Mouse (Mus musculus) MEL (cell line): Measurements from ENCODE around the gene Fmnl1. TPM values are rescaled to one million over a fixed set of nuclear protein-coding genes. Genes with fewer than 3 reads are reported as not detected.

Experiments used
- DNase-seq: peaks from one replicate; pipeline ENCODE4 v3.0.0; 2011; ENCODE audit warnings: low read depth, low spot score
- H3K27ac ChIP-seq: 2 replicates; pipeline ENCODE4 v1.5.1; 2012; ENCODE audit warnings: low read depth, mild to moderate bottlenecking, control low read depth, low read length, moderate library complexity; ENCODE audit not compliant: control insufficient read depth
- H3K27me3 ChIP-seq, 2 experiments: fragments of 150-350 bp in 1 of 2; sonication (generic) in 1 of 2; 2 replicates each; pipeline ENCODE4 v1.6.1; 2012; ENCODE audit warnings: low read length in 2 of 2, mild to moderate bottlenecking in 2 of 2, improper control_type of control experiment in 1 of 2, moderate library complexity in 1 of 2; ENCODE audit not compliant: insufficient read depth in 2 of 2, control insufficient read depth in 1 of 2
- H3K36me3 ChIP-seq, 2 experiments: 2 replicates each; pipeline ENCODE4 v1.6.1; 2012 to 2014; ENCODE audit warnings: low read length in 2 of 2, improper control_type of control experiment in 1 of 2, inconsistent platforms in 1 of 2, mild to moderate bottlenecking in 1 of 2; ENCODE audit not compliant: insufficient read depth in 2 of 2, control insufficient read depth in 1 of 2
- H3K4me1 ChIP-seq, 2 experiments: fragments of 150-350 bp in 1 of 2; sonication (generic) in 1 of 2; 2 replicates each; pipeline ENCODE4 v1.6.1; 2012; ENCODE audit warnings: low read length in 2 of 2, improper control_type of control experiment in 1 of 2, mild to moderate bottlenecking in 1 of 2; ENCODE audit not compliant: insufficient read depth in 2 of 2, control insufficient read depth in 1 of 2
- H3K4me3 ChIP-seq, 2 experiments: fragments of 150-350 bp in 1 of 2; sonication (generic) in 1 of 2; 2 replicates each; pipeline ENCODE4 v1.5.1; 2012; ENCODE audit warnings: low read depth in 2 of 2, low read length in 2 of 2, mild to moderate bottlenecking in 2 of 2, moderate library complexity in 2 of 2, control low read depth in 1 of 2, improper control_type of control experiment in 1 of 2; ENCODE audit not compliant: control insufficient read depth in 1 of 2, insufficient read depth in 1 of 2
- H3K79me2 ChIP-seq: 2 replicates; pipeline ENCODE4 v1.6.1; 2012; ENCODE audit warnings: mild to moderate bottlenecking, low read length, moderate library complexity; ENCODE audit not compliant: control insufficient read depth, poor library complexity, insufficient read depth
- H3K9ac ChIP-seq: 2 replicates; pipeline ENCODE4 v1.6.1; 2012; ENCODE audit warnings: low read depth, mild to moderate bottlenecking, control low read depth, low read length, moderate library complexity; ENCODE audit not compliant: control insufficient read depth, poor library complexity, severe bottlenecking
- H3K9me3 ChIP-seq: fragments of 150-350 bp; sonication (generic); replicated peaks from 2 replicates; pipeline ENCODE4 v1.6.1; 2012; ENCODE audit warnings: mild to moderate bottlenecking, low read length, improper control_type of control experiment, moderate library complexity; ENCODE audit not compliant: insufficient read depth
- BHLHE40 ChIP-seq: IDR thresholded peaks from 2 replicates; pipeline ENCODE4 v1.6.1; 2012; ENCODE audit warnings: low read depth, mild to moderate bottlenecking, inconsistent platforms, low read length, improper control_type of control experiment, borderline replicate concordance
- CHD2 ChIP-seq: IDR thresholded peaks from 2 replicates; pipeline ENCODE4 v1.6.1; 2011; ENCODE audit warnings: low read length, improper control_type of control experiment
- E2F4 ChIP-seq: IDR thresholded peaks from 2 replicates; pipeline ENCODE4 v1.6.1; 2011; ENCODE audit warnings: low read depth, low read length, improper control_type of control experiment, borderline replicate concordance
- EP300 ChIP-seq, 2 experiments: IDR thresholded peaks; 2 replicates each; pipeline ENCODE4 v1.6.1; 2011; ENCODE audit warnings: improper control_type of control experiment in 2 of 2, low read length in 2 of 2, low read depth in 1 of 2, mild to moderate bottlenecking in 1 of 2
- ETS1 ChIP-seq: IDR thresholded peaks from 2 replicates; pipeline ENCODE4 v1.6.1; 2012; ENCODE audit warnings: low read depth, mild to moderate bottlenecking, inconsistent platforms, low read length, improper control_type of control experiment, moderate library complexity
- HCFC1 ChIP-seq: IDR thresholded peaks from 2 replicates; pipeline ENCODE4 v1.6.1; 2012; ENCODE audit warnings: low read depth, mild to moderate bottlenecking, inconsistent platforms, low read length, improper control_type of control experiment, moderate library complexity
- JUND ChIP-seq: IDR thresholded peaks from 2 replicates; pipeline ENCODE4 v1.6.1; 2011; ENCODE audit warnings: low read depth, mild to moderate bottlenecking, improper control_type of control experiment, low read length
- MAX ChIP-seq: IDR thresholded peaks from 2 replicates; pipeline ENCODE4 v1.6.1; 2011; ENCODE audit warnings: low read length, improper control_type of control experiment
- MAZ ChIP-seq: IDR thresholded peaks from 2 replicates; pipeline ENCODE4 v1.6.1; 2012; ENCODE audit warnings: low read depth, mild to moderate bottlenecking, inconsistent platforms, low read length, improper control_type of control experiment
- MEF2A ChIP-seq: IDR thresholded peaks from 2 replicates; pipeline ENCODE4 v1.6.1; 2014; ENCODE audit warnings: low read depth, mild to moderate bottlenecking, inconsistent platforms, low read length, improper control_type of control experiment; ENCODE audit not compliant: poor library complexity, insufficient replicate concordance, severe bottlenecking; ENCODE audit errors: extremely low read depth
- MXI1 ChIP-seq: IDR thresholded peaks from 2 replicates; pipeline ENCODE4 v1.6.1; 2011; ENCODE audit warnings: mild to moderate bottlenecking, low read depth, low read length, improper control_type of control experiment
- MYB ChIP-seq: IDR thresholded peaks from 2 replicates; pipeline ENCODE4 v1.6.1; 2011; ENCODE audit warnings: mild to moderate bottlenecking, low read depth, low read length, improper control_type of control experiment
- NRF1 ChIP-seq: IDR thresholded peaks from 2 replicates; pipeline ENCODE4 v1.6.1; 2014; ENCODE audit warnings: low read depth, mild to moderate bottlenecking, inconsistent platforms, low read length, improper control_type of control experiment, moderate library complexity; ENCODE audit not compliant: poor library complexity, insufficient read depth, severe bottlenecking
- POLR2A ChIP-seq, 2 experiments: IDR thresholded peaks; 2 replicates each; pipeline ENCODE4 v1.6.1; 2011 to 2012; ENCODE audit warnings: low read length in 2 of 2, mild to moderate bottlenecking in 2 of 2, control low read depth in 1 of 2, improper control_type of control experiment in 1 of 2, low read depth in 1 of 2, moderate library complexity in 1 of 2; ENCODE audit not compliant: control insufficient read depth in 1 of 2, insufficient read depth in 1 of 2, poor library complexity in 1 of 2
- POLR2AphosphoS2 ChIP-seq: IDR thresholded peaks from 2 replicates; pipeline ENCODE4 v1.6.1; 2011; ENCODE audit warnings: low read length, improper control_type of control experiment
- RCOR1 ChIP-seq: IDR thresholded peaks from 2 replicates; pipeline ENCODE4 v1.6.1; 2012; ENCODE audit warnings: low read depth, mild to moderate bottlenecking, inconsistent platforms, low read length, improper control_type of control experiment
- SIN3A ChIP-seq: IDR thresholded peaks from 2 replicates; pipeline ENCODE4 v1.6.1; 2012; ENCODE audit warnings: low read length, improper control_type of control experiment, inconsistent platforms
- SMC3 ChIP-seq: IDR thresholded peaks from 2 replicates; pipeline ENCODE4 v1.6.1; 2011; ENCODE audit warnings: low read depth, low read length, improper control_type of control experiment
- TAL1 ChIP-seq: IDR thresholded peaks from 2 replicates; pipeline ENCODE4 v1.6.1; 2012; ENCODE audit warnings: mild to moderate bottlenecking, inconsistent platforms, low read length, moderate library complexity, mixed read lengths
- TBP ChIP-seq: IDR thresholded peaks from 2 replicates; pipeline ENCODE4 v1.8.0; 2011; ENCODE audit warnings: low read depth, low read length, improper control_type of control experiment
- USF2 ChIP-seq, 2 experiments: IDR thresholded peaks; 2 replicates each; pipeline ENCODE4 v1.6.1; 2011 to 2012; ENCODE audit warnings: improper control_type of control experiment in 2 of 2, low read length in 2 of 2, borderline replicate concordance in 1 of 2, inconsistent platforms in 1 of 2, low read depth in 1 of 2, mild to moderate bottlenecking in 1 of 2; ENCODE audit not compliant: insufficient read depth in 1 of 2
- ZC3H11A ChIP-seq: IDR thresholded peaks from 2 replicates; pipeline ENCODE4 v1.6.1; 2012; ENCODE audit warnings: low read depth, mild to moderate bottlenecking, inconsistent platforms, low read length, improper control_type of control experiment
- ZKSCAN1 ChIP-seq: IDR thresholded peaks from 2 replicates; pipeline ENCODE4 v1.6.1; 2012; ENCODE audit warnings: low read depth, mild to moderate bottlenecking, inconsistent platforms, low read length, improper control_type of control experiment, moderate library complexity
- ZNF384 ChIP-seq: IDR thresholded peaks from 2 replicates; pipeline ENCODE4 v1.6.1; 2012; ENCODE audit warnings: low read depth, mild to moderate bottlenecking, inconsistent platforms, low read length, improper control_type of control experiment
- polyA plus RNA-seq, 2 experiments: library from polyadenylated mRNA; stranded (reverse) in 1 of 2; unstranded in 1 of 2; fragments of >175 nt in 1 of 2; fragments of >200 nt in 1 of 2; gene quantifications; 2 replicates each; pipeline versions ENCODE4 v1.2.1 to v1.2.4; 2012; ENCODE audit warnings: low replicate concordance in 2 of 2, low read depth in 1 of 2; ENCODE audit not compliant: insufficient read length in 2 of 2, insufficient read depth in 1 of 2, missing spikeins in 1 of 2
- total RNA-seq: library from RNA; depleted of rRNA; stranded (reverse); fragments of 300-350 nt; gene quantifications from 2 replicates; pipeline ENCODE4 v1.2.3, GENCODE M21; 2012

Fmnl1 gene
- total and polyA plus RNA-seq, 3 experiments = 1.7 to 17.2 TPM; not detected in 1

GRCm38 (mm10) chr11:103198911-103199803 lies 28.2 kb downstream of the Fmnl1 start:
- H3K9me3 ChIP-seq = no peaks in the 10 kb centered on the region
- H3K27me3 ChIP-seq = no peaks in the 10 kb centered on the region; a peak in 1 of 4 replicates
- H3K79me2 ChIP-seq = no peaks in the 10 kb centered on the region
- H3K36me3 ChIP-seq = no peaks in the 10 kb centered on the region
- no peak overlapping the region for H3K9ac ChIP-seq
- no peak overlapping the region for H3K27ac ChIP-seq
- no peak for DNase-seq
- TF ChIP-seq TAL1 (no peak), MYB (no peak), EP300 (IDR thresholded peaks at IDR 0.05; ENCODE audit: low read depth in 1 of 2, low read length in 2 of 2) (no peak), ZC3H11A (no peak), HCFC1 (no peak), E2F4 (no peak), MEF2A (no peak), USF2 (IDR thresholded peaks at IDR 0.05; ENCODE audit: borderline replicate concordance in 1 of 2, insufficient read depth in 1 of 2, low read depth in 1 of 2, low read length in 2 of 2) (no peak), RCOR1 (no peak), CHD2 (no peak), MXI1 (no peak), SMC3 (no peak), ETS1 (no peak), SIN3A (no peak), NRF1 (no peak), ZKSCAN1 (no peak), MAX (no peak), BHLHE40 (no peak), MAZ (no peak), ZNF384 (no peak)
- H3K4me3 ChIP-seq = no peak overlapping the region
- H3K4me1 ChIP-seq = no peaks in the 10 kb centered on the region

- H3K27ac ChIP-seq = no peak overlapping the region
- no peak for DNase-seq
- no peak overlapping the region for H3K4me3 ChIP-seq
- H3K9me3 ChIP-seq = no peaks in the 10 kb centered on the region
- no peaks in the 10 kb centered on the region for H3K36me3 ChIP-seq
- H3K27me3 ChIP-seq = peaks cover 0 to 3% of the 10 kb centered on the region in 2 experiments; a peak in 2 of 4 replicates
- no peak for TF ChIP-seq POLR2AphosphoS2
- TF ChIP-seq TBP = no peak
- TF ChIP-seq POLR2A (IDR thresholded peaks at IDR 0.05; ENCODE audit: control insufficient read depth in 1 of 2, insufficient read depth in 1 of 2, low read depth in 1 of 2, low read length in 2 of 2, poor library complexity in 1 of 2) = no peak
- no peak for TF ChIP-seq ETS1
- TF ChIP-seq RCOR1 = no peak
- no peak for TF ChIP-seq TAL1
- TF ChIP-seq JUND = no peak
- TF ChIP-seq SIN3A = no peak
- no peak for TF ChIP-seq HCFC1
- H3K9ac ChIP-seq = no peak overlapping the region
- no peaks in the 10 kb centered on the region for H3K4me1 ChIP-seq
- no peaks in the 10 kb centered on the region for H3K79me2 ChIP-seq
Measured at GRCm38 (mm10) chr11:103201664-103202063, 30.8 kb downstream of the Fmnl1 start.
